Mouse (Mus musculus) gastrocnemius, postnatal 4 days (tissue): ENCODE data around the gene Sympk. TPM values are rescaled to one million over a fixed set of nuclear protein-coding genes. Genes with fewer than 3 reads are reported as not detected.

Experiments
- DNase-seq, 2 experiments: peaks; one replicate each; pipeline ENCODE4 v3.0.0; 2021 to 2022; ENCODE audit warnings: low spot score in 2 of 2, mixed read lengths in 2 of 2
- total RNA-seq, 2 experiments: library from RNA; stranded (reverse); gene quantifications; 2 replicates each; pipeline ENCODE4 v1.2.3; 2021

The Sympk gene
- total RNA-seq, 2 experiments from 2014 or later, result 61.4 to 63.8 TPM

- DNase-seq, result no peak
Measured at GRCm38 (mm10) chr7:19082171-19082570, 58.0 kb downstream of the Sympk start.

- peak in 1 of 2 experiments; percentile 57 for DNase-seq
Measured at GRCm38 (mm10) chr7:19083096-19083495, 58.9 kb downstream of the Sympk start.

DNA sequence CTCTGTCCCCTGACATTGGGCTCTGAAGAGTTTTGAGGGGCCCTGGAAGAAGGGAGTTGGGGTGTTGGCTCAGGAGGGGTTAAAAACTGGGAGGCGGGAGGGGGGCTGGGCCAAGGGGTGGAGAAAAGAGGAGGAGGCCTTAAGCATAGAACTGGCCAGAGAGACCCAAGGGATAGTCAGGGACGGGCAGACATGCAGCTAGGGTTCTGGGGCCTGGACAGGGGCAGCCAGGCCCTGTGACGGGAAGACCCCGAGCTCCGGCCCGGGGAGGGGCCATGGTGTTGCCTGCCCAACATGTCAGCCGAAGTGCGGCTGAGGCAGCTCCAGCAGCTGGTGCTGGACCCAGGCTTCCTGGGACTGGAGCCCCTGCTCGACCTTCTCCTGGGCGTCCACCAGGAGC lies 59.5 kb downstream of the Sympk start, which contains the start of gene Dmpk:
TSS of gene Dmpk (plus strand) at position 149 of the 400 bp plus-strand sequence.
- DNase-seq, result peak in 1 of 2 experiments; percentile 63

DNA sequence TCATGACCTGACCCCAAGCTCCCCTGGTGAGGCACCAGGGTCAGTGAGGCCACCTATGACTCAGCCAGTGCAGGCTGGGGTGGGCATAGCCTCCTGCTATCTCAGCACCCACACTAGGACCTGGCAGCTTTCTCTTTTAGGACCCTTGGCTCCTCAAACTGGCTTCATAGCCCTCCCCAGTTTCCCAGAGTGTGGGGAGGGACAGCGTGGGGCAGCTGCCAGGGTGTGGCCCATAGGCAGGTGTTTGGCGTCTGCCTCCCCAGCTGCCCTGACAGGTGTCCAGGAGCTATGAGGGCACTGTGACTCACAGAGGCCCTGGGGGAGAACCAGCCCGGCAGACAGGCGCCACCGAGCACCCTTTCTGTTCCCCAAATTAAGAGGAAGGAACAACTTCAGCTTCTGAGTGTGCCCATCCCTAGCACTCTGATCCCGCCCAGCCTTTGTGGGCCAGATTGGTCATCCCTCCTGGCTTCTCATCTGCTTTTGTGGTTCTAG lies 60.1 kb downstream of the Sympk start:
- peak in 1 of 2 experiments; percentile 55 for DNase-seq

- DNase-seq, result no peak
Measured at GRCm38 (mm10) chr7:19084921-19085473, 60.8 kb downstream of the Sympk start.

DNA sequence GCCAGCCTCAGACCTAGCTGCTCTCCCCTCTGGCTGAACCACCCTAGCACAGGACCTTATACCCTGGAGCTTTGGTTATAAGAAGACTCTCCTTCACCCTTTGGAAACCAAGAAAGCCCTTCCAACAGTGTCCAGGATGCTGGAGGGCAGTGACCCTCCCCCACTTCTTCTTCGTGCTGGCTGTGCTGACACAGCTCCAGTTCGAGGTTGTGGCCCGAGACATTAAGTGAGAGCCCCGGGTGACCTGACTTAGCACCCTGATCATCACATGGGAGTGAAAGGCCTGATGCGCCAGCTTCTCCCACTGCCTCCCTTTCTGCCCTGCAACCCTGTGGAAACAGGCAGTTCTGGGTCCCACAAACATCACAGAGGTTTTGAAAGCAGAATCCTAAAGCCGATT lies 61.3 kb downstream of the Sympk start:
- DNase-seq, result no peak

GRCm38 (mm10) chr7:19086042-19086441 lies 61.9 kb downstream of the Sympk start:
- DNase-seq, result no peak

DNA sequence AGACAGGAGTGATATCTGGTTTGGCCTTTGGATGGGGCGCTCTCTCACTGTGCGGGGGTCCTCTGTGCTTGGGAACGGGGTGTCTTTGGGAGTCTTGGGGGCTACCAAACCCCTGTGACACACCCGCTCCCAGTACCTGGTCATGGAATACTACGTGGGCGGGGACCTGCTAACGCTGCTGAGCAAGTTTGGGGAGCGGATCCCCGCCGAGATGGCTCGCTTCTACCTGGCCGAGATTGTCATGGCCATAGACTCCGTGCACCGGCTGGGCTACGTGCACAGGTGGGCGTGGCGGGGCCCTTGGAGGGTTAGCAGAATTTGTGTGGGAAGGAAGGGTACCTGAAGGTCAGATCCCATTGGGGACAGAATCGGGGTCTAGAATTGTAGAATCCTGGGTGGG lies 62.6 kb downstream of the Sympk start:
- DNase-seq, result no peak

GRCm38 (mm10) chr7:19088813-19089212 lies 64.6 kb downstream of the Sympk start:
- DNase-seq, result peak in 1 of 2 experiments; percentile 73

- DNase-seq, result no peak
Measured at GRCm38 (mm10) chr7:19091913-19092312, 67.7 kb downstream of the Sympk start.

DNA sequence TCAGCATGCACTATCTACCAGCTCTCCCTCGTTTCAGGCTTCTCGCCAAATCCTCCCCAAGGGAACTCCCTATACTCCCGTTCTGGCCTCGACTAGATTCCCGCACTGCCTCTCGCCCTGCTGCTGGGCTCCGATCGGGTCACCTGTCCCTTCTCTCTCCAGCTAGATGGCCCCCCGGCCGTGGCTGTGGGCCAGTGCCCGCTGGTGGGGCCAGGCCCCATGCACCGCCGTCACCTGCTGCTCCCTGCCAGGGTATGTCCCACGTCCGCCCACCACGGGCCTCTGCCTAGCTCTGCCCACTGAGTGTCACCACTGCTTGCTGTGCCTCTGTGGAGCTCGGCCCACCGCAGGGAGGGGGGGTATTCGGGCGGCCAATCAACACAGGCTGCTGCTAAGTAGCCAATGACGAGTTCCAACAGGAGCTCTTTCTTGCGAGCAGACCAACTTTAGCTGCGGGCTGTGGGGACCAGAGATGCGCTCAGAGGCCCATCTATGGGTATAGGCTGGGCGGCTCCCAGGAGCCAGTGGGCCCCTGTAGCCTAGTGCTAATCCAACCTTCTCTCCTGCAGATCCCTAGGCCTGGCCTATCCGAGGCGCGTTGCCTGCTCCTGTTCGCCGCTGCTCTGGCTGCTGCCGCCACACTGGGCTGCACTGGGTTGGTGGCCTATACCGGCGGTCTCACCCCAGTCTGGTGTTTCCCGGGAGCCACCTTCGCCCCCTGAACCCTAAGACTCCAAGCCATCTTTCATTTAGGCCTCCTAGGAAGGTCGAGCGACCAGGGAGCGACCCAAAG lies 68.4 kb downstream of the Sympk start:
- DNase-seq, result peak; percentile 42 to 65

GRCm38 (mm10) chr7:19093174-19093521 lies 69.0 kb downstream of the Sympk start:
- DNase-seq, result peak; percentile 86 to 88

- DNase-seq, result peak; percentile 93 to 97
Measured at GRCm38 (mm10) chr7:19093537-19094385, 69.6 kb downstream of the Sympk start.

DNA sequence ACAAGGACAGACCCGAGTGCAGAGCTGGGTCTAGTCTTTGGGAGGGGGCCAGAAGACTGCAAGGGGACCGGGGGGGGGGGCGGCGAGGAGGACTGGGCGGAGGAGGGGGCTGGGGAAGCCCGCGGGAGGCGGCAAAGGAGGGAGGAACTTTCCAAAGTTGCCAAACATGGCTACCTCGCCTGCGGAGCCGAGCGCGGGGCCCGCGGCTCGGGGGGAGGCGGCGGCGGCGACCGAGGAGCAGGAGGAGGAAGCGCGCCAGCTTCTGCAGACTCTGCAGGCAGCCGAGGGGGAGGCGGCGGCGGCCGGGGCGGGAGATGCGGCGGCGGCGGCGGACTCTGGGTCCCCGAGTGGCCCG lies 70.3 kb downstream of the Sympk start, which contains the start of gene Six5:
TSS of gene Six5 (plus strand) at position 124 of the 355 bp plus-strand sequence.
- DNase-seq, result peak; percentile 59 to 74

GRCm38 (mm10) chr7:19094826-19095750 lies 70.9 kb downstream of the Sympk start:
- peak; percentile 43 to 70 for DNase-seq

GRCm38 (mm10) chr7:19095751-19096110 lies 71.6 kb downstream of the Sympk start:
- DNase-seq, result peak; percentile 52 to 76

GRCm38 (mm10) chr7:19096421-19096976 lies 72.3 kb downstream of the Sympk start:
- no peak for DNase-seq

- no peak for DNase-seq
Measured at GRCm38 (mm10) chr7:19097217-19097616, 73.0 kb downstream of the Sympk start.

DNA sequence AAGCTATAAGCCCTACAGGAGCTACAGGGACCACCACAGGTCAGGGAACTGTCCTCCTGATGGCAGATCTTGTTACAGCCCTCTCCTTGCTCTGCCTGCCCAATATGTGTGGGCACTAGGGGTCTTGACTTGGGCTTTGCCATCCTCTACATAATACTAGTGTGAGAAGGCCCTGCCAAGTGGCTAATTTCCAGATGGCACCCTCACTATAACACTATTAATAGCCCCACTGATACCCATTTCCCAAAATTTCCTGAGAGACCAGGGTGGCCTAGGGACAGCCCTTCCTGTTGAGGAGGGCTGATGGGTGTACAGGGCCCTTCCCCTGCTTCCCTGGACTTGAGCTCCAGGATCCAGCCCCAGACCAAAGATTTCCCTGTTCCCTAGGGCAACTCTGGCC lies 73.7 kb downstream of the Sympk start:
- DNase-seq, result no peak

DNA sequence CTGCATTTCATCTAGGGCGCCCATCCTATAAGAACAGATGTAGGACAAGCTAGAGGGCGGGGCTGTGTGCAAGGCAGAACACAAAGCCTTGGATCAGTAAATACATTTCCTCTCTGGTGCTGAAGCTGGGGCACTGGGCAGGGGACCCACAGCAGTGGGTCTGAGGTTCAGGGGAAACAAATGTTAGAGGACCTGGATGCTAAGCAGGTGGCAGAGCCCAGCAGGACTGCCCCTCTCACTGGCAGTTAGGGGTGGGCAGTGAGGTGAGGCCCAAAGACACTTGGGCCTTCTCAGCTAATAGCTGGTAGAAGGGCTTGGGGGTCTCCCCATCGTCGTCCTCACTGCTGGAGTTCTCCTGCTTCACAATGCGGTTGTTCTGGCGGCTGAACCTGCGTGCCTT lies 74.6 kb downstream of the Sympk start:
- DNase-seq, result no peak
